ENCODE assay signal across 21 mouse cellular contexts in genomic region chr10:75428049-75429003, GRCm38 (mm10). TPM values are rescaled to one million over a fixed set of nuclear protein-coding genes. Genes with fewer than 3 reads are reported as not detected.
DNase-seq lines count a peak whose midpoint lies in the region; ATAC-seq and TF ChIP-seq lines count a peak whose summit lies in the region.
"Had no signal": no experiment of that assay in that cellular context is flagged by ENCODE, and none has a peak within 500 bp of the region (broad histone marks: within the 10 kb centered on the region; RNA-seq: fewer than 3 reads in every experiment).

No protein-coding gene starts in this region.

- peak; percentile 50 for TF ChIP-seq EP300 in CH12.LX (IDR thresholded peaks at IDR 0.05; ENCODE audit: low read length)
- TF ChIP-seq EP300 in liver, postnatal 0 days (IDR thresholded peaks at IDR 0.05; ENCODE audit: low read depth), result no peak

- no peaks in the 10 kb centered on the region; the same call in 1 of the 2 replicates for H3K36me3 ChIP-seq in kidney, adult 2 months (ENCODE audit: control insufficient read depth, insufficient read depth, low read length)
- peaks cover 0 to 1% of the 10 kb centered on the region in 2 experiments for H3K36me3 ChIP-seq in CH12.LX (replicated peaks in 1 of 2; ENCODE audit: control insufficient read depth in 1 of 2, insufficient read depth in 1 of 2, low read length in 1 of 2)
- H3K36me3 ChIP-seq in liver, embryonic 11.5 days (ENCODE audit: control insufficient read depth, insufficient read depth, low read length), result no peaks in the 10 kb centered on the region
- H3K36me3 ChIP-seq in liver, postnatal 0 days (replicated peaks; ENCODE audit: insufficient read depth, low read length), result no peaks in the 10 kb centered on the region
- H3K36me3 ChIP-seq: embryonic facial prominence, embryonic 10.5 days; forebrain, embryonic 10.5 days; limb, embryonic 12.5 days; neural tube, embryonic 15.5 days had no signal

- in situ Hi-C loops in CH12.LX (cut with MboI; ENCODE audit: low pct_ligation_motif_present, low pct_unique_long_range_greater_than_20kb, low sequenced_read_pairs), result no loop called here

- H3K27me3 ChIP-seq in kidney, adult 2 months (replicated peaks; ENCODE audit: control insufficient read depth, insufficient read depth, low read length), result no peaks in the 10 kb centered on the region
- H3K27me3 ChIP-seq in CH12.LX (replicated peaks), result no peaks in the 10 kb centered on the region
- no peaks in the 10 kb centered on the region for H3K27me3 ChIP-seq in liver, embryonic 11.5 days (replicated peaks; ENCODE audit: control insufficient read depth, insufficient read depth, low read length)
- no peaks in the 10 kb centered on the region for H3K27me3 ChIP-seq in liver, postnatal 0 days (ENCODE audit: insufficient read depth, low read length)
- H3K27me3 ChIP-seq: limb, embryonic 12.5 days; neural tube, embryonic 15.5 days had no signal

- no peak for TF ChIP-seq CTCF in kidney, adult 2 months (conservative IDR thresholded peaks at IDR 0.05; ENCODE audit: insufficient read depth, insufficient read length, low read depth, low read length)
- no peak for TF ChIP-seq CTCF in CH12.LX (conservative IDR thresholded peaks at IDR 0.05 in 1 of 2, IDR thresholded peaks at IDR 0.05 in 1 of 2; ENCODE audit: low read depth in 2 of 2, low read length in 2 of 2)
- no peak for TF ChIP-seq CTCF in liver, postnatal 0 days (IDR thresholded peaks at IDR 0.05; ENCODE audit: low read depth)

- TF ChIP-seq RAD21 in CH12.LX (IDR thresholded peaks at IDR 0.05; ENCODE audit: low read depth, low read length), result no peak

- no peaks in the 10 kb centered on the region; the same call in 1 of the 2 replicates for H3K4me1 ChIP-seq in kidney, adult 2 months (ENCODE audit: control insufficient read depth, insufficient read depth, low read length)
- H3K4me1 ChIP-seq in CH12.LX (ENCODE audit: control insufficient read depth in 1 of 2, insufficient read depth in 2 of 2), result peaks cover 11 to 68% of the 10 kb centered on the region in 2 experiments; a peak in 3 of 4 replicates
- no peaks in the 10 kb centered on the region for H3K4me1 ChIP-seq in liver, embryonic 11.5 days (replicated peaks; ENCODE audit: control insufficient read depth, insufficient read depth, low read length)
- H3K4me1 ChIP-seq in liver, postnatal 0 days (ENCODE audit: insufficient read depth), result peaks cover 9% of the 10 kb centered on the region
- H3K4me1 ChIP-seq: embryonic facial prominence, embryonic 10.5 days; forebrain, embryonic 10.5 days; limb, embryonic 12.5 days; neural tube, embryonic 15.5 days had no signal

- H3K79me2 ChIP-seq in CH12.LX (replicated peaks; ENCODE audit: control insufficient read depth, extremely low read depth, insufficient read depth, poor library complexity, severe bottlenecking), result no peaks in the 10 kb centered on the region

- DNase-seq in kidney, adult 2 months, result no peak
- no peak for DNase-seq in kidney, adult 9 months
- peak; percentile 76 for DNase-seq in CH12.LX (ENCODE audit: extremely low read depth)
- DNase-seq in liver, embryonic 11.5 days (ENCODE audit: low spot score), result no peak
- no peak for DNase-seq in liver, postnatal 0 days
- DNase-seq in right cerebral cortex, postnatal 14 days, result no peak
- no peak for DNase-seq in kidney, postnatal 36 days
- DNase-seq: cerebellum, adult 11-12 months; cerebellum, postnatal 10 days; gastrocnemius, postnatal 14 days; lung, postnatal 36 days; spleen, adult 18-20 months had no signal

- H3K27ac ChIP-seq in kidney, adult 2 months (ENCODE audit: insufficient read depth, low read depth, low read length), result peak overlapping the region; percentile 50; the same call in 1 of the 2 replicates
- peak overlapping the region; percentile 95 for H3K27ac ChIP-seq in CH12.LX (ENCODE audit: insufficient read depth, low read depth)
- H3K27ac ChIP-seq in liver, embryonic 11.5 days (ENCODE audit: low read depth, low read length), result no peak overlapping the region
- peak overlapping the region; percentile 86 for H3K27ac ChIP-seq in liver, postnatal 0 days (ENCODE audit: low read depth)
- H3K27ac ChIP-seq: embryonic facial prominence, embryonic 10.5 days; forebrain, embryonic 10.5 days; limb, embryonic 12.5 days; neural tube, embryonic 15.5 days had no signal

- peak; percentile 26; the same call in 1 of the 2 replicates for ATAC-seq in liver, embryonic 11.5 days (replicated peaks; ENCODE audit: low FRiP score)
- ATAC-seq in liver, postnatal 0 days, result peak; percentile 68
- ATAC-seq in erythroblast, adult 5-6 weeks (replicated peaks; ENCODE audit: low FRiP score, poor library complexity, severe bottlenecking), result no peak
- ATAC-seq: forebrain, embryonic 16.5 days; hindbrain, embryonic 16.5 days had no signal

- dilution Hi-C loops in CH12.LX (cut with MboI; ENCODE audit: extremely low pct_ligation_motif_present, extremely low pct_unique_long_range_greater_than_20kb, low sequenced_read_pairs), result no loop called here

- no peak overlapping the region for H3K4me3 ChIP-seq in kidney, adult 2 months (ENCODE audit: insufficient read depth, low read depth, low read length)
- H3K4me3 ChIP-seq in CH12.LX (replicated peaks in 1 of 3; ENCODE audit: low read depth in 2 of 3, low read length in 2 of 3, poor library complexity in 1 of 3), result peak overlapping the region in 1 of 3 experiments; percentile 33
- no peak overlapping the region for H3K4me3 ChIP-seq in liver, embryonic 11.5 days (ENCODE audit: low read depth, low read length)
- no peak overlapping the region for H3K4me3 ChIP-seq in liver, postnatal 0 days (ENCODE audit: low read depth, low read length)
- H3K4me3 ChIP-seq: embryonic facial prominence, embryonic 10.5 days; forebrain, embryonic 10.5 days; limb, embryonic 12.5 days; neural tube, embryonic 15.5 days had no signal

- H3K4me2 ChIP-seq in CH12.LX (ENCODE audit: insufficient read depth, low read depth, poor library complexity, severe bottlenecking), result peak overlapping the region; percentile 35
- H3K4me2 ChIP-seq in liver, embryonic 11.5 days, result no peak overlapping the region
- peak overlapping the region; percentile 15 for H3K4me2 ChIP-seq in liver, postnatal 0 days (ENCODE audit: low read depth, low read length)
- H3K4me2 ChIP-seq: heart, embryonic 11.5 days; limb, embryonic 12.5 days; lung, embryonic 14.5 days; neural tube, embryonic 15.5 days had no signal

- peaks cover 13% of the 10 kb centered on the region for H3K9me3 ChIP-seq in CH12.LX (replicated peaks; ENCODE audit: low read length)
- H3K9me3 ChIP-seq in liver, embryonic 11.5 days (ENCODE audit: control insufficient read depth, low read length), result no peaks in the 10 kb centered on the region
- H3K9me3 ChIP-seq in liver, postnatal 0 days (ENCODE audit: low read length), result no peaks in the 10 kb centered on the region

- no peak for TF ChIP-seq POLR2A in kidney, adult 2 months (IDR thresholded peaks at IDR 0.05; ENCODE audit: low read depth, low read length)
- TF ChIP-seq POLR2A in CH12.LX (IDR thresholded peaks at IDR 0.05; ENCODE audit: low read depth, low read length), result no peak

- H3K9ac ChIP-seq in CH12.LX (ENCODE audit: insufficient read depth, low read depth), result 0 out of 2 replicates have a peak overlapping the region, but pooled peaks have one; percentile 45
- H3K9ac ChIP-seq in liver, embryonic 11.5 days (ENCODE audit: low read depth, low read length), result no peak overlapping the region
- H3K9ac ChIP-seq in liver, postnatal 0 days (replicated peaks), result no peak overlapping the region
- H3K9ac ChIP-seq: limb, embryonic 12.5 days; lung, embryonic 14.5 days; neural tube, embryonic 15.5 days had no signal

- 85% methylated on average over 13 of the region's 13 CpGs for WGBS in kidney, adult 2 months
- WGBS in liver, embryonic 11.5 days, result 75% methylated on average over 13 of the region's 13 CpGs
- WGBS in liver, postnatal 0 days (ENCODE audit: insufficient replicate concordance), result 59% methylated on average over 13 of the region's 13 CpGs

TF ChIP-seq in CH12.LX, 34 proteins besides CTCF, POLR2A, EP300 and RAD21:
- TF ChIP-seq CHD2 (IDR thresholded peaks at IDR 0.05; ENCODE audit: low read length) (peak; percentile 13; the same call in 1 of the 2 replicates), SMC3 (IDR thresholded peaks at IDR 0.05; ENCODE audit: low read depth, low read length) (peak; percentile 13; the same call in 1 of the 2 replicates), KAT2A (IDR thresholded peaks at IDR 0.05; ENCODE audit: insufficient replicate concordance, low read length) (0 out of 2 replicates have a peak, but pooled peaks have one; percentile 39), MEF2A (IDR thresholded peaks at IDR 0.05; ENCODE audit: borderline replicate concordance, low read depth, low read length) (0 out of 2 replicates have a peak, but pooled peaks have one; percentile 52), MAFK (IDR thresholded peaks at IDR 0.05; ENCODE audit: insufficient replicate concordance, low read length) (0 out of 2 replicates have a peak, but pooled peaks have one; percentile 7), ZC3H11A (IDR thresholded peaks at IDR 0.05; ENCODE audit: low read depth, low read length) (no peak), RCOR1 (conservative IDR thresholded peaks at IDR 0.05; ENCODE audit: low read depth, low read length) (0 out of 2 replicates have a peak, but pooled peaks have one; percentile 28), MYC (IDR thresholded peaks at IDR 0.05; ENCODE audit: low read depth, low read length) (no peak), TCF12 (IDR thresholded peaks at IDR 0.05; ENCODE audit: low read depth, low read length) (peak; percentile 57), IRF4 (IDR thresholded peaks at IDR 0.05; ENCODE audit: low read depth, low read length) (peak; percentile 37), NRF1 (IDR thresholded peaks at IDR 0.05; ENCODE audit: low read depth, low read length) (0 out of 2 replicates have a peak, but pooled peaks have one; percentile 20), ETS1 (conservative IDR thresholded peaks at IDR 0.05; ENCODE audit: low read depth, low read length) (peak; percentile 80), MAX (IDR thresholded peaks at IDR 0.05; ENCODE audit: low read length) (peak; percentile 59), SIN3A (IDR thresholded peaks at IDR 0.05; ENCODE audit: low read length) (no peak; the same call in 1 of the 2 replicates), HCFC1 (IDR thresholded peaks at IDR 0.05; ENCODE audit: low read depth, low read length) (no peak), BHLHE40 (IDR thresholded peaks at IDR 0.05; ENCODE audit: low read depth, low read length) (peak; percentile 78)

RNA-seq across cellular contexts. Expression of gene Upb1, which starts 27.4 kb away (rescaled TPM):
- polyA plus RNA-seq in kidney, adult 2 months (2012; rRNA removed), result 58.4 and 58.5 TPM in 2 replicates
- total RNA-seq in CH12.LX (2012; rRNA removed) (2.0 and 2.8 TPM in 2 replicates), CH12.LX (2014; rRNA removed) (1.3 and 1.9 TPM in 2 replicates)
- 1.6 and 1.7 TPM in 2 replicates for polyA plus RNA-seq in CH12.LX (2012; ENCODE audit: insufficient read length, low read depth)
- polyA plus RNA-seq in liver, embryonic 11.5 days (2014; fragmentation: Nextera tagmentation; extraction: Ambion mirVana), result 5.5 and 5.7 TPM in 2 replicates
- polyA plus RNA-seq in liver, postnatal 0 days (2015; fragmentation: Nextera tagmentation; extraction: Ambion mirVana), result 84.2 and 103 TPM in 2 replicates
- 0.19 and 0.21 TPM in 2 replicates for total RNA-seq in erythroblast, adult 5-6 weeks (2015; ENCODE audit: low replicate concordance)
- total RNA-seq in erythroblast, adult 5-6 weeks (2017; ENCODE audit: low replicate concordance), result 0.43 and 1.4 TPM in 2 replicates
